ENCODE assay signal across 31 mouse cellular contexts in genomic region chr4:111867743-111868401, GRCm38 (mm10). TPM values are rescaled to one million over a fixed set of nuclear protein-coding genes. Genes with fewer than 3 reads are reported as not detected.
DNase-seq lines count a peak whose midpoint lies in the region; ATAC-seq and TF ChIP-seq lines count a peak whose summit lies in the region.
"Had no signal": no experiment of that assay in that cellular context is flagged by ENCODE, and none has a peak within 500 bp of the region (broad histone marks: within the 10 kb centered on the region; RNA-seq: fewer than 3 reads in every experiment).

No protein-coding gene starts in this region.

- WGBS in liver, postnatal 0 days (ENCODE audit: insufficient replicate concordance): 70% methylated on average over 2 of the region's 2 CpGs

- no peaks in the 10 kb centered on the region for H3K9me3 ChIP-seq in liver, postnatal 0 days (ENCODE audit: low read length)
- H3K9me3 ChIP-seq: embryonic facial prominence, embryonic 15.5 days; heart, embryonic 13.5 days; hindbrain, embryonic 12.5 days; limb, embryonic 15.5 days; lung, embryonic 15.5 days; megakaryocyte, embryonic 14.5 days had no signal

- no peak for TF ChIP-seq CTCF in liver, postnatal 0 days (IDR thresholded peaks at IDR 0.05; ENCODE audit: low read depth)

- no peak for ATAC-seq in liver, postnatal 0 days
- ATAC-seq: intestine, postnatal 0 days had no signal

- no peak overlapping the region for H3K4me2 ChIP-seq in liver, postnatal 0 days (ENCODE audit: low read depth, low read length)
- H3K4me2 ChIP-seq: embryonic facial prominence, embryonic 15.5 days; heart, embryonic 13.5 days; hindbrain, embryonic 12.5 days; limb, embryonic 15.5 days; lung, embryonic 15.5 days had no signal

- no peak overlapping the region for H3K27ac ChIP-seq in liver, postnatal 0 days (ENCODE audit: low read depth)
- H3K27ac ChIP-seq: embryonic facial prominence, embryonic 15.5 days; heart, adult 2 months; heart, embryonic 13.5 days; hindbrain, embryonic 12.5 days; limb, embryonic 15.5 days; liver, embryonic 14.5 days; lung, embryonic 15.5 days; stomach, postnatal 0 days had no signal

- H3K4me3 ChIP-seq in liver, postnatal 0 days (ENCODE audit: low read depth, low read length): no peak overlapping the region
- H3K4me3 ChIP-seq: embryonic facial prominence, embryonic 15.5 days; heart, adult 2 months; heart, embryonic 13.5 days; hindbrain, embryonic 12.5 days; limb, embryonic 15.5 days; lung, embryonic 15.5 days; megakaryocyte, embryonic 14.5 days had no signal

- DNase-seq in cerebellum, postnatal 14 days: peak; percentile 3 to 5
- no peak for DNase-seq in cerebellum, adult 18-20 months
- peak; percentile 3 for DNase-seq in gastrocnemius, adult 18-20 months (ENCODE audit: low spot score)
- no peak for DNase-seq in gastrocnemius, postnatal 10 days
- peak; percentile 34 to 51 for DNase-seq in right cerebral cortex, postnatal 10 days (ENCODE audit: low spot score in 2 of 2)
- no peak for DNase-seq in right cerebral cortex, postnatal 36 days (ENCODE audit: low spot score in 2 of 2)
- DNase-seq in liver, postnatal 0 days: no peak
- DNase-seq: adrenal gland, postnatal 36 days; cerebellum, adult 8-10 months; heart, adult 2 months; kidney, postnatal 36 days; left cerebral cortex, postnatal 4 days; lung, postnatal 36 days; midbrain, embryonic 14.5 days; thymus, adult 2 months; thymus, postnatal 4 days had no signal

- no peaks in the 10 kb centered on the region for H3K27me3 ChIP-seq in liver, postnatal 0 days (ENCODE audit: insufficient read depth, low read length)
- H3K27me3 ChIP-seq: embryonic facial prominence, embryonic 15.5 days; heart, embryonic 13.5 days; hindbrain, embryonic 12.5 days; limb, embryonic 15.5 days; lung, embryonic 15.5 days; megakaryocyte, embryonic 14.5 days had no signal

- TF ChIP-seq EP300 in liver, postnatal 0 days (IDR thresholded peaks at IDR 0.05; ENCODE audit: low read depth): no peak

- no peaks in the 10 kb centered on the region for H3K36me3 ChIP-seq in liver, postnatal 0 days (replicated peaks; ENCODE audit: insufficient read depth, low read length)
- H3K36me3 ChIP-seq: embryonic facial prominence, embryonic 15.5 days; heart, embryonic 13.5 days; hindbrain, embryonic 12.5 days; limb, embryonic 15.5 days; lung, embryonic 15.5 days had no signal

- H3K4me1 ChIP-seq in liver, postnatal 0 days (ENCODE audit: insufficient read depth): no peaks in the 10 kb centered on the region
- H3K4me1 ChIP-seq: embryonic facial prominence, embryonic 15.5 days; heart, embryonic 13.5 days; hindbrain, embryonic 12.5 days; limb, embryonic 15.5 days; lung, embryonic 15.5 days; megakaryocyte, embryonic 14.5 days had no signal

- H3K9ac ChIP-seq in liver, postnatal 0 days (replicated peaks): no peak overlapping the region
- H3K9ac ChIP-seq: embryonic facial prominence, embryonic 15.5 days; heart, embryonic 13.5 days; hindbrain, embryonic 12.5 days; limb, embryonic 15.5 days; liver, embryonic 14.5 days; lung, embryonic 15.5 days had no signal

RNA-seq across cellular contexts. Expression of gene Slc5a9, which starts 34.8 kb away (rescaled TPM):
- not detected for total RNA-seq in gastrocnemius, adult 18-20 months (2021)
- total RNA-seq in gastrocnemius, postnatal 10 days (2021): under 1 TPM; 0.11 to 0.12 TPM
- polyA plus RNA-seq in liver, postnatal 0 days (2015; fragmentation: Nextera tagmentation; extraction: Ambion mirVana): not detected in 2 replicates
- total RNA-seq: adrenal gland, postnatal 36 days; common myeloid progenitor, adult 5-6 weeks; heart, adult 2 months; heart, postnatal 25 days; layer of hippocampus, adult 8-10 months; left cerebral cortex, adult 8-10 months; left cerebral cortex, postnatal 4 days had no signal
- polyA plus RNA-seq: hindbrain, embryonic 12.5 days; midbrain, embryonic 14.5 days; neural tube, embryonic 11.5 days had no signal

RNA-seq across cellular contexts. Expression of gene Skint8, which starts 51.3 kb away (rescaled TPM):
- not detected for total RNA-seq in gastrocnemius, adult 18-20 months (2021)
- not detected for total RNA-seq in gastrocnemius, postnatal 10 days (2021)
- not detected in 2 replicates for polyA plus RNA-seq in liver, postnatal 0 days (2015; fragmentation: Nextera tagmentation; extraction: Ambion mirVana)
- total RNA-seq: adrenal gland, postnatal 36 days; common myeloid progenitor, adult 5-6 weeks; heart, adult 2 months; heart, postnatal 25 days had no signal
- polyA plus RNA-seq: heart, adult 2 months; heart, embryonic 13.5 days; hindbrain, embryonic 12.5 days; intestine, postnatal 0 days; kidney, embryonic 14.5 days; liver, embryonic 14.5 days; lung, embryonic 15.5 days; midbrain, embryonic 14.5 days; neural tube, embryonic 11.5 days had no signal

Comparison
In these comparisons a context has a peak if more than half of its experiments do, and no peak if none do; other contexts are left out.
1. DNase-seq: peak in cerebellum, postnatal 14 days (2 of 2), gastrocnemius, adult 18-20 months (single experiment) and right cerebral cortex, postnatal 10 days (2 of 2); none in cerebellum, adult 18-20 months (0 of 2), gastrocnemius, postnatal 10 days (single experiment), right cerebral cortex, postnatal 36 days (0 of 2) and liver, postnatal 0 days (single experiment).